Mouse (Mus musculus) limb, embryonic 10.5 days (tissue): ENCODE results near the gene C77080. TPM values are rescaled to one million over a fixed set of nuclear protein-coding genes. Genes with fewer than 3 reads are reported as not detected.
A peak's percentile ranks its signal among the peaks of the same experiment; 100 is the strongest.

Source experiments
- DNase-seq: peaks from one replicate; pipeline ENCODE4 v3.0.0-alpha.2; 2017; ENCODE audit warnings: low spot score
- H3K27ac ChIP-seq: fragments of 300-500 bp; sonication (generic); 2 replicates; pipeline ENCODE4 v1.5.1; 2016; ENCODE audit warnings: mild to moderate bottlenecking
- H3K27me3 ChIP-seq: fragments of 300-500 bp; sonication (generic); 2 replicates; pipeline ENCODE4 v1.6.1; 2016; ENCODE audit warnings: low read depth, mild to moderate bottlenecking; ENCODE audit not compliant: poor library complexity, severe bottlenecking
- H3K36me3 ChIP-seq: fragments of 300-500 bp; sonication (generic); 2 replicates; pipeline ENCODE4 v1.6.1; 2016; ENCODE audit warnings: mild to moderate bottlenecking, moderate library complexity
- H3K4me1 ChIP-seq: fragments of 300-500 bp; sonication (generic); 2 replicates; pipeline ENCODE4 v1.6.1; 2016
- H3K4me3 ChIP-seq: fragments of 300-500 bp; sonication (generic); 2 replicates; pipeline ENCODE4 v1.5.1; 2016; ENCODE audit warnings: mild to moderate bottlenecking, moderate library complexity
- H3K9me3 ChIP-seq: fragments of 300-500 bp; sonication (generic); replicated peaks from 2 replicates; pipeline ENCODE4 v1.6.1; 2016; ENCODE audit warnings: mild to moderate bottlenecking
- WGBS: fragments of 180-500 bp; shearing (Covaris S2); methylation state at CpG from one replicate; pipeline ENCODE4 v1.1.7; 2016; 5-methylcytosine and 5-hydroxymethylcytosine counted together
- polyA plus RNA-seq: library from polyadenylated mRNA; unstranded; fragments of >200 nt; fragmentation: Nextera tagmentation; extraction: Ambion mirVana; gene quantifications from 2 replicates; pipeline ENCODE4 v1.2.1, GENCODE M21; 2016

Gene C77080
- polyA plus RNA-seq, 1 experiment from 2014 or later: 4.1 TPM

DNA sequence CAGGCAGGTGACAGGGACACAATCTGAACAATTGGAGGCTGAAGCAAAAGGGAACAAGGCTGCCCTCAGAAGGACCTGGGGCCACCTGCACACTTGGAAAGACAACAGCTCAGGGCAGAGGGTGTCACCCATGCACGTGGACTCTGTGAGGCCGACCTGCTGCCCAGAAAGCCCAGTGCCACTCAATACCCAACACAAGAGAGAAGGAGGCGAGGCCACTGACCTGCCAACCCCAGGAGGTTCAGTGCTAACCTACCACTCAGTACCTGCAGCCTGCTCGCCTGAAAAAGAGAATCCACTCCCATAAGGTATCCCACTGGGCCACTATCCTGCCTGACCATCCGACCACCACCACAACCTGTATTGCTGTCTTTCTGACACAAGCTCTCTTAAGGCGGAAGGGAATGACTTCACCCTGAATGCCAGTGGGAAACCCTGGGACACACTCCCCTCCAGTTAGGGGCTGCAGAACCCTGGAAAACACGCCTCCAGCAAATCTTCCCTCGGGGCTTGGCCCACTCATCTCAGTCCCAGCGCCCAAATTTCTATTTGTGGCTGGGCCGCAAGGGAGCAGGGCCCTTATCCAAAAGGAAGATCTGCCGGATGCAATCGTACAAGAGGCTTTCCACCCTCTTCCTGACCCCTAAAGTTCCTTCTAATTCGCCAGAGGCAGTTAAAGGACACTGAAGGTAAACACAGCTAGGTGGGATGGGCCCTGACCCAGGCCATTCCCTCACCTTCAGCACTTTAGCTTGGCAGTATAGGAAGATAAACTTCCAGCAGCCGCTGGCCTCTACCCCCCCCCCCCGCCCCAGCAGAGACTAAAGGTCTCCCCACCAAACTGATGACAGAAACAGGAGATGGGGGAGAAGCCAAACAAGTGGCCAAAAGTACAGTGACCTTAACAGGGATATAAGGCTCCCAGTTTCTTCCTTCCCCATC lies 14.6 kb downstream of the C77080 start:
- Histone ChIP-seq H3K4me3 (no peak overlapping the region), H3K36me3 (no peaks in the 10 kb centered on the region), H3K9me3 (no peaks in the 10 kb centered on the region), H3K27ac (no peak overlapping the region), H3K4me1 (peaks cover 43% of the 10 kb centered on the region), H3K27me3 (peaks cover 79% of the 10 kb centered on the region)
- 38% methylated on average over 15 of the region's 15 CpGs for WGBS
- no peak for DNase-seq

DNA sequence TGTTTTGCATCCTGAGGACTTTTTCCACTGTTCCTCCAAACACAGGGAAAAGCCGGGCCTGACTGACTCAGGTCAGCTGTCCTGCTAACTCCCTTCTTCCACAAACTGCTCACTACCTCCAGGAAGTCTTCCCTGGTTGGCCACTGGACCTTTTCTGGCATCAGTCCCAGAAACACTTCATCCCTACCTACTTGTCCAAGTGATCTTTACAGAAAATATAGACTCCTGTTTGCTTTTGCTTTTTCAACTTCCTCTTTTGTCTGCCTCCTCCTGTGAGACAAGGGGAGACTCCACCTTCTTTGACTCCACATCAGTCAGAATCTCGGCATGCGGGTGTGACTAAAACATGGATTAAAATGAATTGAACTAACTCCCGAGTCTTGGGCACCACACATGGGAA lies 16.4 kb downstream of the C77080 start:
- Histone ChIP-seq H3K9me3 (no peaks in the 10 kb centered on the region), H3K27me3 (peaks cover 61% of the 10 kb centered on the region), H3K4me3 (no peak overlapping the region), H3K27ac (no peak overlapping the region), H3K36me3 (no peaks in the 10 kb centered on the region), H3K4me1 (peaks cover 30% of the 10 kb centered on the region)
- DNase-seq: no peak
- 81% methylated on average over 4 of the region's 4 CpGs for WGBS

DNA sequence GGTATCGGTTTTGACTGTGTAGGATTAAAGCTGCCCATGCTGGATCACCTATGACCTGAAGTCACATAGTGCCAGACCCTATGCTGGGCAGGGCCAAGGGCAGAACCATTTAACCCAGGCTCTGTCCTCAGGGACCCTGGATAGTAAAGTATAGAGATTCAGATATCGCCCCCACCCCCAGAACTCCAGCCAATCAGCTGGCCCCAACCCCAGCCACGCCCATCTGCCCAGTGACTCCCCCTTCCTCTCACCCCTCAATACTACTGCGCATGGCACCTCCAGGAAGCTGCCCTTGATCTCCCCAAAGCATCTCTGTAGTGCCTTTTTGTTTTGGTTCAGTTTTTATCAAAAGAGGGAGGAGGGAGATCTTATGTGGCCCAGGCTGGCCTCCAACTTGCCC lies 18.4 kb downstream of the C77080 start:
- 0 out of 2 replicates have a peak overlapping the region, but pooled peaks have one; percentile 72 for H3K27ac ChIP-seq
- WGBS: 26% methylated on average over 4 of the region's 4 CpGs
- no peak overlapping the region for H3K4me3 ChIP-seq
- H3K4me1 ChIP-seq: peaks cover 36% of the 10 kb centered on the region
- peak; percentile 55 for DNase-seq
- H3K9me3 ChIP-seq: no peaks in the 10 kb centered on the region
- H3K36me3 ChIP-seq: 0 out of 2 replicates have a peak, but pooled peaks cover 2% of the 10 kb centered on the region
- H3K27me3 ChIP-seq: peaks cover 46% of the 10 kb centered on the region

DNA sequence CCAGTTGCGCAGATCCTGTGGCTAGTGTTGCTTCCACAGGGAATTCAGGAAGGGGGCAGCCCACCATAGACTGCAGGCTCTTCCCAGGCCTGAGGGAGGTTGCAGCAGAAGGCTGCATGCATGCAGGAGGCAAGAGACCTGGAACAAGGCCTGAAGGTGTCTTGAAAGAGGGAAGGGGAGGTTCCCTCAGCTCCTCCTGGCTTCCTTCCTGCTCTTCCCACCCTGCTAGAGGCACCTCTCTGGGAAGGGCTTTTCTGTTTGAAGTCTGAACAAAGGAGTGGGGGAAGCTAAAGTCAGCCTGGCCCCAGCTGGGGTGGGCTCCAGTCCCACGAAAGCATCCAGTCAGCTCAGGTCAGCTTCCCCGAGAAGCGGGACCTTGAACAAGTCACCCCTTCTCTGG lies 18.9 kb downstream of the C77080 start:
- WGBS: 39% methylated on average over 4 of the region's 4 CpGs
- 0 out of 2 replicates have a peak, but pooled peaks cover 2% of the 10 kb centered on the region for H3K36me3 ChIP-seq
- H3K4me1 ChIP-seq: peaks cover 39% of the 10 kb centered on the region
- H3K27me3 ChIP-seq: peaks cover 46% of the 10 kb centered on the region
- H3K4me3 ChIP-seq: no peak overlapping the region
- peak overlapping the region; percentile 72 for H3K27ac ChIP-seq
- no peak for DNase-seq
- H3K9me3 ChIP-seq: no peaks in the 10 kb centered on the region

DNA sequence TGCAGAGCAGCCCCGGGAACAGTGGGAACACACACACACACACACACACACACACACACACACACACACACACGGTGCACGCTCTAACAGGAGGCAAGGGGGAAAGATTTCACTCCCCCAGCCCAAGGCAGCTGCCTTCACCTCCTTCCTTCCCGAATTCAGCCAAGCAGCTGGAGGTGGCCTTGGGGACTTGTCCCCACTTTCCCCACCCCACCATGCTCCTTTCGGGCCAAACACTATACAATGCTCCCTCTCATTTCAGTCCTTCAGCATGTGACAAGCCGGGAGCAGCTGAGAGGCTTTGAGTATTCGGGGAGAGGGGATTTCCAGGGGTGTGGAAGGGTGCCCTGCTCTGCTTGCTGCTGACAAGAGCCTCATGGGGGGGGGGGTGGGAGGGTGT lies 19.3 kb downstream of the C77080 start:
- H3K9me3 ChIP-seq: no peaks in the 10 kb centered on the region
- no peak overlapping the region for H3K4me3 ChIP-seq
- H3K27ac ChIP-seq: peak overlapping the region; percentile 72
- peaks cover 46% of the 10 kb centered on the region for H3K27me3 ChIP-seq
- H3K36me3 ChIP-seq: 0 out of 2 replicates have a peak, but pooled peaks cover 2% of the 10 kb centered on the region
- DNase-seq: peak; percentile 34
- 40% methylated on average over 7 of the region's 7 CpGs for WGBS
- peaks cover 43% of the 10 kb centered on the region for H3K4me1 ChIP-seq

DNA sequence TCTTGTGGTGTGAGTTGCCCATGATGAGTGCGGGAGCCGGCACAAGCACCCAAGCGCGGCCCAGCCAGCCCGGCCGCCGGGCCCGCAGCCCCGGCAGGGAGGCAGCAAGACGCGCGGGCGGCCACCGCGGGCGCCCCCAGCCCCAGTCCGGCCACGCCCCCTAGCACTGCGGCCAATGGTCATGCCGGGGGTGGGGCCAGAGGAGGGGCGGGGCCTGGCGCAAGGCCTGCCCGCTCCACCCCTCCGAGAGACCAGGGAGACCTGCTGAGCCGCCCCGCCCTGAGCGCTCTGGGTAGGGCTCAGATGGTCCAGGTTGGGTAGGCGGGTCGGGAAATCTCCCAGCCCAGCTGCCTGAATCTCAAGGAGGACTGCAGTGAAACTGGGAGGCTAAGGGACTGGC lies 22.1 kb downstream of the C77080 start:
- no peaks in the 10 kb centered on the region for H3K9me3 ChIP-seq
- peaks cover 59% of the 10 kb centered on the region for H3K4me1 ChIP-seq

DNA sequence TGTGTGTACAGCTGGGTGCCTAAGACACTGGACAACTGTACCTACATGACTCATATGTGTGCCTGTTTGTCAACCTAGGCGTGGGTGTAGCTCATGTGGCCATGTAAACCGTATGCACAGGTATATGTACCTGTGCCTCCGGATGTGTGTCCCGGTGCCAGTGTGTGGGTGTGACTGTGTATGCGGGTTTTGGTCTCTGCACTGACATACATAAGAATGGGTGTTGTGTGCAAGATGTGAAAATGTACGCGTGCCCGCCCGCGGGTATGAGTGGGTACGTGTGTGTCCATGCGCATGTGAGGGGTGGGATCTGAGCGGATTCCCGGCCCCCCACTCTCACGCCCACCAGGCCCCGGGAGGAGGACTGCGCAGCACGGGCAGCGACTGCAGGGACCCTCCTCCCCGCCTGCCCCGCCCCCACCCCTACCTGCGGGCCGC lies 22.6 kb downstream of the C77080 start:
- peaks cover 19% of the 10 kb centered on the region for H3K27me3 ChIP-seq
- peak overlapping the region; percentile 78 for H3K4me3 ChIP-seq
- under 1% methylated on average over 23 of the region's 23 CpGs for WGBS
- 0 out of 2 replicates have a peak, but pooled peaks cover 2% of the 10 kb centered on the region for H3K36me3 ChIP-seq
- peak overlapping the region; percentile 83 for H3K27ac ChIP-seq
- H3K4me1 ChIP-seq: peaks cover 59% of the 10 kb centered on the region
- no peaks in the 10 kb centered on the region for H3K9me3 ChIP-seq
- no peak for DNase-seq

More for the DNA sequence above, 22.1 kb downstream of the C77080 start:
- Histone ChIP-seq H3K36me3 (0 out of 2 replicates have a peak, but pooled peaks cover 2% of the 10 kb centered on the region), H3K4me3 (peak overlapping the region; percentile 78), H3K27me3 (peaks cover 19% of the 10 kb centered on the region), H3K27ac (peak overlapping the region; percentile 83)
- peak; percentile 91 for DNase-seq
- 0% methylated on average over 25 of the region's 29 CpGs for whole genome bisulfite sequencing

DNA sequence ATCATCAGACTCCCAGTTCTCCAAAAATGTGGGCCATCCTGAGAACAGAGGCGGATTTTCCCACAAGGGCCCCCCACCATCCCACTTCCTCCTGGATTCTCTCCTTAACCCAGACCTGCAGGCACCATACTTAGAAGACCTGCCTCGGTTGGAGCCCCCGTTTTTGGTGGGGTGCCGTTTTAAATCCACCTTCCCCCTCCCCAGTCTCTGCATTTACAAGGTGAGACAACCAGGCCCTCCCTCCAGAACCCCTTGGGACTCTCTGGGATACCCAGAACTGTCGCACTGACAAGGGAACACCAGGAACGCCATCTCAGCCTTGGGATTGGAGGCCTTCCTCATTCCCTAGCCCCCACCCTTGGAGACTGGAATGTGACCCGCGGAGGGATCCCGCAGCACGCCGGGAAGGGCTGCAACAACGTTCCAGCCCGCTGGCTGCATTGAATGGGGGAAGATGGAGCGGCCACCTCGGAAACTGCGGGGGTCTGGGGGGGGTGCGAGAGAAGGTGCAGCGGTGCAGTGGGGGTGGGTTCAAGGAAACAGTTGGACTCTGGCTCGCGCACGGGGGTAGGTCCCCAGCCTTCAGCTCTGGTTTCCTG lies 23.3 kb downstream of the C77080 start:
- peaks cover 56% of the 10 kb centered on the region for H3K4me1 ChIP-seq
- no peaks in the 10 kb centered on the region for H3K9me3 ChIP-seq
- H3K36me3 ChIP-seq: 0 out of 2 replicates have a peak, but pooled peaks cover 2% of the 10 kb centered on the region
- 0 out of 2 replicates have a peak overlapping the region, but pooled peaks have one; percentile 36 for H3K27ac ChIP-seq
- peak overlapping the region; percentile 78 for H3K4me3 ChIP-seq
- DNase-seq: peak; percentile 72
- 8% methylated on average over 21 of the region's 21 CpGs for WGBS
- peaks cover 19% of the 10 kb centered on the region for H3K27me3 ChIP-seq

DNA sequence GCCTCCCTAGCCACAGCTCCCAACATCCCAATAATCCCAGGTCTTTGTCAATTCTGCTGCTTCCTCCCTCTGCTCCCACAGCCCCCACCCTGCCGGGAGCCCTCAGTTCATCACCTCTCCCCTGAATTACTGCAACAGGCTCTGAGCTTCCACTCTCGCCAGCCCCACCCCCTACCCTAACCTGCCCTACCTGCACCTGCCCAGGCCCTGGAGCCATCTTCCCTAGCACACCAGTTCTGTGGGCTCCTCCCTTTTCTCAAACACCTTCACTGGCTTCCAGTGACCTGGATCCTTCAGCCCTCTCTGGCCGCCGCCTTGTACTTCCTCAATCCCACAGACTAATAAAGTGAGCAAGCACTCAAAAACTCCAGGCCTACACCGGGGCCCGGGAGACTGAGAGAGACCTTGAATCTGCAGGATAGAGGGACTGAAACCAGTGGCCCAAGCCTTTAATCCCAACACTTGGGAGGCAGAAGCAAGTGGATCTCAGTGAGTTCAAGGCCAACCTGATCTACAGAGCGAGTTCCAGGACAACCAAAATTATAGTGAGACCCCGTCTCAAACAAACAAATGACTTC lies 24.9 kb downstream of the C77080 start:
- DNase-seq: no peak
- no peaks in the 10 kb centered on the region for H3K9me3 ChIP-seq
- H3K27me3 ChIP-seq: peaks cover 15% of the 10 kb centered on the region
- H3K4me3 ChIP-seq: no peak overlapping the region
- WGBS: 86% methylated on average over 8 of the region's 8 CpGs
- H3K36me3 ChIP-seq: 0 out of 2 replicates have a peak, but pooled peaks cover 2% of the 10 kb centered on the region
- H3K4me1 ChIP-seq: peaks cover 54% of the 10 kb centered on the region
- no peak overlapping the region for H3K27ac ChIP-seq

DNA sequence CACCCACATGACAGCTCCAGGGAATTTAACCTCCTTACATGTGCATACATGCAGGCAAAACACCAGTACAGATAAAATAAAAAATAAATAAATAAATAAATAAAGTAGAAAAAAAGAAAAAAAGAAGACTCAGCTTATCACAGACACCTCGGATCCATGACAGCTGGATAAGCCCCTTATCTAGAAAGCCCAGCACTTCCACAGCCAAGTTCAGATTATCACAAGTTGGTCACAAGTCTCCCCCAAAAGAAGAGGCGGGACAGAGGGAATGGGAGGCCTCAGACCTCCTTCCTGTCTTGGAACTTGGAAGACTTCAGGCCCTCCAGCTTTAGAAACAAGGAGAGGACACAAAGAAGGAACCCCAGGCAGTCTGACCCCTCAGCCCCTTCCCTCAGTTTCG lies 26.1 kb downstream of the C77080 start:
- peaks cover 58% of the 10 kb centered on the region for H3K4me1 ChIP-seq

DNA sequence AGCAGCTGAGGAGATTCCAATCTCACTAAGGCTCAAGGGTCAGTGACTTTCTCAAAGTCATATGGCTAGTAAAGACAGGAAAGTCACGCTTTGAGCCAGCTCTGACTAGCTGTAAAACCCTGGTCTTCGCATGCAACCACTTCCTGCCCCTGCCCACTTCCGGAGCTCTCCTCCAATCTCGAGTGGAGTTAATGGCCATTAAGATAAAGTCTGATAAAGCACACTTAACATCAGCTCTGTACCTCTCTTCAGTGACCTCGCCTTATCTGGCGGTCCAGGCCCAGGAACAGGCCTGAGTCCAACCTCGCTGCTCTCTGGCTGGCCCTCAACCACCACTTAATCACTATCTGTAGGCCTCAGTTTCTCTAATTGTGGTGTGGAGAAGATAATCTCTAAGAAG lies 26.7 kb downstream of the C77080 start:
- peaks cover 58% of the 10 kb centered on the region for H3K4me1 ChIP-seq
- peaks cover 25% of the 10 kb centered on the region for H3K27me3 ChIP-seq
- WGBS: 51% methylated on average over 7 of the region's 7 CpGs
- no peak overlapping the region for H3K27ac ChIP-seq
- no peak overlapping the region for H3K4me3 ChIP-seq
- 0 out of 2 replicates have a peak, but pooled peaks cover 2% of the 10 kb centered on the region for H3K36me3 ChIP-seq
- DNase-seq: no peak
- no peaks in the 10 kb centered on the region for H3K9me3 ChIP-seq

More for the DNA sequence above, 26.1 kb downstream of the C77080 start:
- DNase-seq: no peak
- Histone ChIP-seq H3K27ac (no peak overlapping the region), H3K9me3 (no peaks in the 10 kb centered on the region), H3K4me3 (no peak overlapping the region), H3K27me3 (peaks cover 20% of the 10 kb centered on the region), H3K36me3 (0 out of 2 replicates have a peak, but pooled peaks cover 2% of the 10 kb centered on the region)
- WGBS: 76% methylated on average over 3 of the region's 3 CpGs

DNA sequence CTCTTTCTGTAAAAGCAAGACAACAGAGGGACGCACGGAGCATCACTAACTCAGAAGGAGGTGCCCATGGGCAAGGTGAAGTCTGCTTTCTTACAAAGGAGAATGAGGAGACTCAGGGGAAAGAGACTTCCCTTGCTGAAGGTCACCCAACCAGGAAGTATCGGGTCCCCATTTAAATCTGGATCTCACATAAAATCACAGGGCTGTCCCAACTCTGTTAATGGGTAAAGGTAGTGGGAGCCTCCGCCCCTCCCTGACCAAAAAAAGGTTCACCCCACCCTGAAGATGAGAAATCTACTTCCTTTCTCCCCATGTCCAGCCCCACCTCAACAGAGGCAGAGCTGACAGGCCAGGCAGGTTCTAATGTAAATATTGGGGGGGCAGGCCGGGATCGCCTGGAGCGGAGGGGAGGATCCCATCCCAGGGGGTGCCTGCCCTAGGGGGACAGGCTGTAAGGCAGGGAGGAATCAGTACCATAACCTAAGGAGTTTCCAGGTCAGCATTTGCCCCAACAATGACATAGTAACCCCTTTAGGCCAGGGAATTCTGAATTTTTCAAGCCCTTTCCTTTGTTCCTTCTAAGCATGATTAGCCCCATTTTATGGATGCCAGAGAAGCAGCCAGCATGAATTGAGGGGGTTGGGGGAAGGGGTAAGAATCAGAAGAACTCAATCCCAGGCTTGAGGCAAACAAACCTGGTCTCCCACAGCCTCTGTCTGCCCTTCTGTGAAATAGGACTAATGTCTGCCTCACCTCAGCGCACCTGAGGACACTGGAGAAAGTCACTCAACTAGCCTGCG lies 28.4 kb downstream of the C77080 start:
- DNase-seq: no peak
- no peaks in the 10 kb centered on the region for H3K36me3 ChIP-seq
- peaks cover 47% of the 10 kb centered on the region for H3K4me1 ChIP-seq
- no peaks in the 10 kb centered on the region for H3K9me3 ChIP-seq
- no peak overlapping the region for H3K4me3 ChIP-seq
- peaks cover 34% of the 10 kb centered on the region for H3K27me3 ChIP-seq
- WGBS: 72% methylated on average over 9 of the region's 9 CpGs
- H3K27ac ChIP-seq: no peak overlapping the region
